Mouse (Mus musculus) MEL (cell line): ENCODE results near the gene Nr2f6. TPM values are rescaled to one million over a fixed set of nuclear protein-coding genes. Genes with fewer than 3 reads are reported as not detected.

ENCODE experiments used
- DNase-seq: peaks from one replicate; pipeline ENCODE4 v3.0.0; 2011; ENCODE audit warnings: low read depth, low spot score
- H3K27ac ChIP-seq: 2 replicates; pipeline ENCODE4 v1.5.1; 2012; ENCODE audit warnings: low read depth, mild to moderate bottlenecking, control low read depth, low read length, moderate library complexity; ENCODE audit not compliant: control insufficient read depth
- H3K27me3 ChIP-seq, 2 experiments: fragments of 150-350 bp in 1 of 2; sonication (generic) in 1 of 2; 2 replicates each; pipeline ENCODE4 v1.6.1; 2012; ENCODE audit warnings: low read length in 2 of 2, mild to moderate bottlenecking in 2 of 2, improper control_type of control experiment in 1 of 2, moderate library complexity in 1 of 2; ENCODE audit not compliant: insufficient read depth in 2 of 2, control insufficient read depth in 1 of 2
- H3K36me3 ChIP-seq, 2 experiments: 2 replicates each; pipeline ENCODE4 v1.6.1; 2012 to 2014; ENCODE audit warnings: low read length in 2 of 2, improper control_type of control experiment in 1 of 2, inconsistent platforms in 1 of 2, mild to moderate bottlenecking in 1 of 2; ENCODE audit not compliant: insufficient read depth in 2 of 2, control insufficient read depth in 1 of 2
- H3K4me1 ChIP-seq, 2 experiments: fragments of 150-350 bp in 1 of 2; sonication (generic) in 1 of 2; 2 replicates each; pipeline ENCODE4 v1.6.1; 2012; ENCODE audit warnings: low read length in 2 of 2, improper control_type of control experiment in 1 of 2, mild to moderate bottlenecking in 1 of 2; ENCODE audit not compliant: insufficient read depth in 2 of 2, control insufficient read depth in 1 of 2
- H3K4me3 ChIP-seq, 2 experiments: fragments of 150-350 bp in 1 of 2; sonication (generic) in 1 of 2; 2 replicates each; pipeline ENCODE4 v1.5.1; 2012; ENCODE audit warnings: low read depth in 2 of 2, low read length in 2 of 2, mild to moderate bottlenecking in 2 of 2, moderate library complexity in 2 of 2, control low read depth in 1 of 2, improper control_type of control experiment in 1 of 2; ENCODE audit not compliant: control insufficient read depth in 1 of 2, insufficient read depth in 1 of 2
- H3K79me2 ChIP-seq: 2 replicates; pipeline ENCODE4 v1.6.1; 2012; ENCODE audit warnings: mild to moderate bottlenecking, low read length, moderate library complexity; ENCODE audit not compliant: control insufficient read depth, poor library complexity, insufficient read depth
- H3K9ac ChIP-seq: 2 replicates; pipeline ENCODE4 v1.6.1; 2012; ENCODE audit warnings: low read depth, mild to moderate bottlenecking, control low read depth, low read length, moderate library complexity; ENCODE audit not compliant: control insufficient read depth, poor library complexity, severe bottlenecking
- H3K9me3 ChIP-seq: fragments of 150-350 bp; sonication (generic); replicated peaks from 2 replicates; pipeline ENCODE4 v1.6.1; 2012; ENCODE audit warnings: mild to moderate bottlenecking, low read length, improper control_type of control experiment, moderate library complexity; ENCODE audit not compliant: insufficient read depth
- BHLHE40 ChIP-seq: IDR thresholded peaks from 2 replicates; pipeline ENCODE4 v1.6.1; 2012; ENCODE audit warnings: low read depth, mild to moderate bottlenecking, inconsistent platforms, low read length, improper control_type of control experiment, borderline replicate concordance
- CHD2 ChIP-seq: IDR thresholded peaks from 2 replicates; pipeline ENCODE4 v1.6.1; 2011; ENCODE audit warnings: low read length, improper control_type of control experiment
- CTCF ChIP-seq, 3 experiments: IDR thresholded peaks in 2 of 3; conservative IDR thresholded peaks in 1 of 3; 2 replicates each; pipeline ENCODE4 v1.5.1; 2011 to 2012; ENCODE audit warnings: low read length in 3 of 3, low read depth in 2 of 3, mild to moderate bottlenecking in 2 of 3, improper control_type of control experiment in 1 of 3, inconsistent platforms in 1 of 3, mixed read lengths in 1 of 3, moderate library complexity in 1 of 3; ENCODE audit not compliant: control insufficient read depth in 1 of 3, insufficient read depth in 1 of 3, poor library complexity in 1 of 3, severe bottlenecking in 1 of 3
- E2F4 ChIP-seq: IDR thresholded peaks from 2 replicates; pipeline ENCODE4 v1.6.1; 2011; ENCODE audit warnings: low read depth, low read length, improper control_type of control experiment, borderline replicate concordance
- ELF1 ChIP-seq: IDR thresholded peaks from 2 replicates; pipeline ENCODE4 v1.6.1; 2014; ENCODE audit warnings: low read depth, mild to moderate bottlenecking, inconsistent platforms, low read length, improper control_type of control experiment, moderate library complexity
- EP300 ChIP-seq, 2 experiments: IDR thresholded peaks; 2 replicates each; pipeline ENCODE4 v1.6.1; 2011; ENCODE audit warnings: improper control_type of control experiment in 2 of 2, low read length in 2 of 2, low read depth in 1 of 2, mild to moderate bottlenecking in 1 of 2
- ETS1 ChIP-seq: IDR thresholded peaks from 2 replicates; pipeline ENCODE4 v1.6.1; 2012; ENCODE audit warnings: low read depth, mild to moderate bottlenecking, inconsistent platforms, low read length, improper control_type of control experiment, moderate library complexity
- GABPA ChIP-seq: IDR thresholded peaks from 2 replicates; pipeline ENCODE4 v1.6.1; 2012; ENCODE audit warnings: low read depth, mild to moderate bottlenecking, inconsistent platforms, low read length, improper control_type of control experiment, moderate library complexity
- GATA1 ChIP-seq: IDR thresholded peaks from 2 replicates; pipeline ENCODE4 v1.6.1; 2011; ENCODE audit warnings: low read depth, low read length, improper control_type of control experiment
- MAFK ChIP-seq: IDR thresholded peaks from 2 replicates; pipeline ENCODE4 v1.6.1; 2011; ENCODE audit warnings: low read depth, mild to moderate bottlenecking, low read length, improper control_type of control experiment, borderline replicate concordance
- MAZ ChIP-seq: IDR thresholded peaks from 2 replicates; pipeline ENCODE4 v1.6.1; 2012; ENCODE audit warnings: low read depth, mild to moderate bottlenecking, inconsistent platforms, low read length, improper control_type of control experiment
- MEF2A ChIP-seq: IDR thresholded peaks from 2 replicates; pipeline ENCODE4 v1.6.1; 2014; ENCODE audit warnings: low read depth, mild to moderate bottlenecking, inconsistent platforms, low read length, improper control_type of control experiment; ENCODE audit not compliant: poor library complexity, insufficient replicate concordance, severe bottlenecking; ENCODE audit errors: extremely low read depth
- MXI1 ChIP-seq: IDR thresholded peaks from 2 replicates; pipeline ENCODE4 v1.6.1; 2011; ENCODE audit warnings: mild to moderate bottlenecking, low read depth, low read length, improper control_type of control experiment
- MYC ChIP-seq: IDR thresholded peaks from 2 replicates; pipeline ENCODE4 v1.6.1; 2011; ENCODE audit warnings: low read depth, mild to moderate bottlenecking, low read length, improper control_type of control experiment, moderate library complexity
- NELFE ChIP-seq: IDR thresholded peaks from 2 replicates; pipeline ENCODE4 v1.6.1; 2011; ENCODE audit warnings: low read depth, low read length, improper control_type of control experiment
- NRF1 ChIP-seq: IDR thresholded peaks from 2 replicates; pipeline ENCODE4 v1.6.1; 2014; ENCODE audit warnings: low read depth, mild to moderate bottlenecking, inconsistent platforms, low read length, improper control_type of control experiment, moderate library complexity; ENCODE audit not compliant: poor library complexity, insufficient read depth, severe bottlenecking
- POLR2A ChIP-seq, 2 experiments: IDR thresholded peaks; 2 replicates each; pipeline ENCODE4 v1.6.1; 2011 to 2012; ENCODE audit warnings: low read length in 2 of 2, mild to moderate bottlenecking in 2 of 2, control low read depth in 1 of 2, improper control_type of control experiment in 1 of 2, low read depth in 1 of 2, moderate library complexity in 1 of 2; ENCODE audit not compliant: control insufficient read depth in 1 of 2, insufficient read depth in 1 of 2, poor library complexity in 1 of 2
- POLR2AphosphoS5 ChIP-seq: IDR thresholded peaks from 2 replicates; pipeline ENCODE4 v1.6.1; 2012; ENCODE audit warnings: low read depth, borderline replicate concordance, mild to moderate bottlenecking, inconsistent platforms, low read length, moderate library complexity, mixed read lengths
- RAD21 ChIP-seq: IDR thresholded peaks from 2 replicates; pipeline ENCODE4 v1.6.1; 2011; ENCODE audit warnings: mild to moderate bottlenecking, low read depth, low read length, improper control_type of control experiment
- RCOR1 ChIP-seq: IDR thresholded peaks from 2 replicates; pipeline ENCODE4 v1.6.1; 2012; ENCODE audit warnings: low read depth, mild to moderate bottlenecking, inconsistent platforms, low read length, improper control_type of control experiment
- UBTF ChIP-seq: IDR thresholded peaks from 2 replicates; pipeline ENCODE4 v1.6.1; 2012; ENCODE audit warnings: low read depth, mild to moderate bottlenecking, inconsistent platforms, low read length, improper control_type of control experiment, moderate library complexity, borderline replicate concordance; ENCODE audit not compliant: insufficient read depth
- USF1 ChIP-seq: IDR thresholded peaks from 2 replicates; pipeline ENCODE4 v1.6.1; 2014; ENCODE audit warnings: low read depth, mild to moderate bottlenecking, inconsistent platforms, low read length, improper control_type of control experiment, moderate library complexity
- ZC3H11A ChIP-seq: IDR thresholded peaks from 2 replicates; pipeline ENCODE4 v1.6.1; 2012; ENCODE audit warnings: low read depth, mild to moderate bottlenecking, inconsistent platforms, low read length, improper control_type of control experiment
- ZMIZ1 ChIP-seq: IDR thresholded peaks from 2 replicates; pipeline ENCODE4 v1.6.1; 2012; ENCODE audit warnings: low read depth, mild to moderate bottlenecking, inconsistent platforms, low read length, improper control_type of control experiment, moderate library complexity
- polyA plus RNA-seq, 2 experiments: library from polyadenylated mRNA; stranded (reverse) in 1 of 2; unstranded in 1 of 2; fragments of >175 nt in 1 of 2; fragments of >200 nt in 1 of 2; gene quantifications; 2 replicates each; pipeline versions ENCODE4 v1.2.1 to v1.2.4; 2012; ENCODE audit warnings: low replicate concordance in 2 of 2, low read depth in 1 of 2; ENCODE audit not compliant: insufficient read length in 2 of 2, insufficient read depth in 1 of 2, missing spikeins in 1 of 2
- total RNA-seq: library from RNA; depleted of rRNA; stranded (reverse); fragments of 300-350 nt; gene quantifications from 2 replicates; pipeline ENCODE4 v1.2.3, GENCODE M21; 2012

Gene Nr2f6
- total and polyA plus RNA-seq, 3 experiments = 29.6 to 48.3 TPM; not detected in 1

DNA sequence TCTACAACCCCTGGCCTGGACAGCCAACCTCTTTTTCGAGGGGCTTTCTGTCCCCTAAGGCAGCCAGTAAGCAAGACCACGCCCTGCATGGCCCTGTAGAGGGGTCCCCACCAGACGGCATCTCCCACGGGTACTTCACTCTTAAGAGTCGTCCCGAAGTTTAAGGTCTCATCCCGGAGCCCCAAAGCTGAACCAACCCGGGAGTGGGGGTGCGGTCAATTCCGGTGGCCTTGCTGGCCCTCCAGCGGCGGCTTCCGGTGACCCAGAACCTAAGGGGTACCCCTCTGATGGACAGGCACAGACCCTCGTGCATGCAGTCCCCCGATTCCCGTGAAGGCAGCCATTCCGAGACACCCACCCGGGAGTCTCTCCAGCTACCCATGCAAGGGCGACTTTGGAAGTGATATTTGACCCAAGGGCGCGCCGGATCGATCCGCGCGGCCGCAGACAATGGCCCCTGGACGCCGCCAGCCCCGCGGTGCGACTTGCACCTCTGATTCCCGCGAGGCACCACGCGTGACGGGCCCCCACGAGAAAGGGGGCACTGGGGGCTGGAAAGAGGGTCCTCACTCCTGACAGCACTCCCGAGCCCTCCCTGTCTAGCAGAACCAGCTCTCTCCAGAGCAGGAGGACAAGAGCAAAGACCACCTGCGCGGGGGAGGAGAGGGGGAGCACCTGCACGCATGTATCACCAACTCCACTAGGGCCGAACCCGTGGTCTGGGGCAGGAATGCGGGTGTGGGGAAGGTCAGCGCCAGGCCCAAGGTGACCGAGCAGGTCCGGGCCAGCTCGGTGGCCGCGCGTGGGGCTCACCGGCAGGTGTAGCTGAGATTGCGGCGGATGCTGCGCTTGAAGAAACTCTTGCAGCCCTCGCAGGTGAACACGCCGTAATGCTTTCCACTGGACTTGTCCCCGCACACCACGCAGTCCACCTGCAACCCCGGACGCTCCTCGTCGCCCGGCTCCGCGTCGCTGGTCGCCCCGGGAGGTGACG, 1.3 kb downstream of the Nr2f6 start:
- TF ChIP-seq UBTF (no peak), ZMIZ1 (no peak), POLR2A (IDR thresholded peaks at IDR 0.05; ENCODE audit: control insufficient read depth in 1 of 2, insufficient read depth in 1 of 2, low read depth in 1 of 2, low read length in 2 of 2, poor library complexity in 1 of 2) (no peak), POLR2AphosphoS5 (no peak), MAZ (no peak), MEF2A (no peak), CHD2 (no peak), E2F4 (no peak), ETS1 (no peak), NRF1 (no peak), GATA1 (no peak), MAFK (no peak), BHLHE40 (no peak), RAD21 (no peak)
- DNase-seq = no peak
- H3K4me1 ChIP-seq = peaks cover 0 to 8% of the 10 kb centered on the region in 2 experiments; a peak in 2 of 4 replicates
- no peak overlapping the region for H3K27ac ChIP-seq
- peak overlapping the region; percentile 84 to 90 for H3K4me3 ChIP-seq
- no peaks in the 10 kb centered on the region for H3K9me3 ChIP-seq
- peak overlapping the region; percentile 95 for H3K9ac ChIP-seq
- no peaks in the 10 kb centered on the region for H3K27me3 ChIP-seq
- peaks cover 10% of the 10 kb centered on the region for H3K79me2 ChIP-seq
- no peaks in the 10 kb centered on the region; a peak in 1 of 4 replicates for H3K36me3 ChIP-seq

DNA sequence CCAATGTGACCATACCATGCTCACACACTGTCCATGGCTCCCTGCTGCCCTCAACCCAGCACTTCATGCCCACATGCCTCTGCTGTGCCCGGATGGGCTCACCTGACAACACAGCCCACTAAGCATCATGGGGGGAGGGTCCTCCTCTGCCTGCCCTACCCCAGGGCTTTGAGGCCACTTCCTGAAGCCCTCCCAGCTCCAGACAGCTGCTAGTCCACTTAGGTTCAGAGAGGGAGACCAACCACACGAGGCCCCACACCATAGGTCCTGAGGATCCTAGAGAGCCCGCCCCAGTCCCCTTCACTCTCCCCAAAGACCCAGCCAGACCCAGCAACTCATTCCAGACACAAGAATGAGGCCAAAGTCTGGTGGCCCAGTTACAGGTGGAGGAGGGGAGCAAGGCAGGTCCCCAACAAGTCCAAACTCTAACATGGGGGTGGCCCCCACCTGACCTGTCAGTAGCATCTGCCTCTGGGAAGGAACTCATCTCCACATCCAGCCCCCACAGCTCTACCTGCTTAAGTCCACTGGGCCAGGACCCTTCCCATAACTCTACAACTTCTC, 2.2 kb downstream of the Nr2f6 start:
- TF ChIP-seq CTCF (IDR thresholded peaks at IDR 0.05 in 2 of 3, conservative IDR thresholded peaks at IDR 0.05 in 1 of 3; ENCODE audit: control insufficient read depth in 1 of 3, insufficient read depth in 1 of 3, low read depth in 2 of 3, low read length in 3 of 3, poor library complexity in 1 of 3, severe bottlenecking in 1 of 3) = no peak
- no peak for TF ChIP-seq ZC3H11A
- no peak for TF ChIP-seq CHD2
- TF ChIP-seq EP300 (IDR thresholded peaks at IDR 0.05; ENCODE audit: low read depth in 1 of 2, low read length in 2 of 2) = no peak
- no peak for TF ChIP-seq GABPA
- no peak for TF ChIP-seq POLR2AphosphoS5
- no peak for TF ChIP-seq MAFK
- no peak for TF ChIP-seq E2F4
- no peak for TF ChIP-seq MXI1
- TF ChIP-seq MAZ = no peak
- TF ChIP-seq RAD21 = no peak
- TF ChIP-seq USF1 = no peak
- TF ChIP-seq ELF1 = no peak
- no peak for TF ChIP-seq BHLHE40
- TF ChIP-seq MYC = no peak
- TF ChIP-seq GATA1 = no peak
- no peak for TF ChIP-seq NELFE
- TF ChIP-seq RCOR1 = no peak
- no peak for TF ChIP-seq MEF2A
- DNase-seq = no peak
- no peaks in the 10 kb centered on the region for H3K27me3 ChIP-seq
- no peak overlapping the region for H3K4me3 ChIP-seq
- no peaks in the 10 kb centered on the region for H3K9me3 ChIP-seq
- no peak overlapping the region for H3K9ac ChIP-seq
- H3K27ac ChIP-seq = no peak overlapping the region
- H3K36me3 ChIP-seq = no peaks in the 10 kb centered on the region; a peak in 1 of 4 replicates
- peaks cover 0 to 8% of the 10 kb centered on the region in 2 experiments; a peak in 2 of 4 replicates for H3K4me1 ChIP-seq
- peaks cover 10% of the 10 kb centered on the region for H3K79me2 ChIP-seq
